Mouse (Mus musculus): ENCODE data around the gene Slc1a3. TPM values are rescaled to one million over a fixed set of nuclear protein-coding genes. Genes with fewer than 3 reads are reported as not detected.
A peak's percentile ranks its signal among the peaks of the same experiment; 100 is the strongest.

The Slc1a3 gene
- polyA plus RNA-seq, 1 experiment: 23.1 TPM

- Histone ChIP-seq H3K27ac (ENCODE audit: control insufficient read depth, insufficient read depth, low read length) (no peak overlapping the region), H3K4me1 (replicated peaks; ENCODE audit: control insufficient read depth, insufficient read depth, low read length) (no peaks in the 10 kb centered on the region), H3K27me3 (ENCODE audit: control insufficient read depth, insufficient read depth, low read length) (no peaks in the 10 kb centered on the region), H3K36me3 (ENCODE audit: control insufficient read depth, insufficient read depth, low read length) (no peaks in the 10 kb centered on the region), H3K4me3 (ENCODE audit: control insufficient read depth, insufficient read depth, low read length) (no peak overlapping the region)
- WGBS: 86% methylated on average over 12 of the region's 12 CpGs
- TF ChIP-seq POLR2A (IDR thresholded peaks at IDR 0.05; ENCODE audit: control insufficient read depth, extremely low read depth, insufficient read depth, low read length, poor library complexity) (no peak), CTCF (IDR thresholded peaks at IDR 0.05; ENCODE audit: borderline replicate concordance, control insufficient read depth, extremely low read depth, insufficient read depth, low read length, poor library complexity) (no peak)
- no peak for DNase-seq
These were observed 115.3 kb downstream of the Slc1a3 start for GRCm38 (mm10) chr15:8595226-8595625.

DNA sequence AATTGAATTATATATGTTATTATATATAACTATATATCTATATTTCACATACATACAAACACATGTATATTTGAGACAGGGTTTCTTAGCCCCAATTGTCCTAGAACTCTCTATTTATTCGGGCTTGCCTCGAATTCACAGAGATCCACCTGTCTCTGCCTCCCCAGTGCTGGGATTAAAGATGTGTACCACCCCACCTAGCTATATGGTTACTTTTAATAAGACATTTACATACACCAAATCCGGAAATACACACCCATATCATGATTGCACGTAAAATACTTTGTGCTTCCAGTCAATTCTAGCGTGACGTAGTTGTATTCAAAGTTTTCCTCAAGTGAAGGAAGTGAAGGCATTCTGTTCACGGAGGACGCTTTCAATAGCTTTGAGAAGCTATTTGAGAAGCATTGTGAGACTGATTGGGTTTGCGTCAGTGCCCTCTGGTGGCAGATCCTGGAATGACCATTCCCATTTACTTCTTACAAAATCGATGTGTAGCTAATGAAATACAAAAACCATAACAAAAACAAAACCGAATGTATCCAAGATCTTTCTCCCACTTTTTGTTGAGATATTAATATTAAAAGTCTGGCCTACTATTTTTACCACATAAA, 121.0 kb downstream of the Slc1a3 start:
- WGBS: 15% methylated on average over 11 of the region's 11 CpGs
- H3K4me3 ChIP-seq (ENCODE audit: control insufficient read depth, insufficient read depth, low read length): no peak overlapping the region
- H3K27me3 ChIP-seq (ENCODE audit: control insufficient read depth, insufficient read depth, low read length): no peaks in the 10 kb centered on the region
- peak; percentile 74 for DNase-seq
- peaks cover 8% of the 10 kb centered on the region for H3K4me1 ChIP-seq (replicated peaks; ENCODE audit: control insufficient read depth, insufficient read depth, low read length)
- no peaks in the 10 kb centered on the region for H3K36me3 ChIP-seq (ENCODE audit: control insufficient read depth, insufficient read depth, low read length)
- H3K27ac ChIP-seq (ENCODE audit: control insufficient read depth, insufficient read depth, low read length): no peak overlapping the region
- TF ChIP-seq POLR2A (IDR thresholded peaks at IDR 0.05; ENCODE audit: control insufficient read depth, extremely low read depth, insufficient read depth, low read length, poor library complexity): no peak
- TF ChIP-seq CTCF (IDR thresholded peaks at IDR 0.05; ENCODE audit: borderline replicate concordance, control insufficient read depth, extremely low read depth, insufficient read depth, low read length, poor library complexity): no peak

GRCm38 (mm10) chr15:8588065-8588464, 122.5 kb downstream of the Slc1a3 start:
- Histone ChIP-seq H3K4me3 (ENCODE audit: control insufficient read depth, insufficient read depth, low read length) (no peak overlapping the region), H3K4me1 (replicated peaks; ENCODE audit: control insufficient read depth, insufficient read depth, low read length) (peaks cover 8% of the 10 kb centered on the region), H3K27me3 (ENCODE audit: control insufficient read depth, insufficient read depth, low read length) (no peaks in the 10 kb centered on the region), H3K36me3 (ENCODE audit: control insufficient read depth, insufficient read depth, low read length) (no peaks in the 10 kb centered on the region), H3K27ac (ENCODE audit: control insufficient read depth, insufficient read depth, low read length) (no peak overlapping the region)
- DNase-seq: no peak
- no peak for TF ChIP-seq CTCF (IDR thresholded peaks at IDR 0.05; ENCODE audit: borderline replicate concordance, control insufficient read depth, extremely low read depth, insufficient read depth, low read length, poor library complexity)
- no peak for TF ChIP-seq POLR2A (IDR thresholded peaks at IDR 0.05; ENCODE audit: control insufficient read depth, extremely low read depth, insufficient read depth, low read length, poor library complexity)
- WGBS: 94% methylated on average over 5 of the region's 5 CpGs

DNA sequence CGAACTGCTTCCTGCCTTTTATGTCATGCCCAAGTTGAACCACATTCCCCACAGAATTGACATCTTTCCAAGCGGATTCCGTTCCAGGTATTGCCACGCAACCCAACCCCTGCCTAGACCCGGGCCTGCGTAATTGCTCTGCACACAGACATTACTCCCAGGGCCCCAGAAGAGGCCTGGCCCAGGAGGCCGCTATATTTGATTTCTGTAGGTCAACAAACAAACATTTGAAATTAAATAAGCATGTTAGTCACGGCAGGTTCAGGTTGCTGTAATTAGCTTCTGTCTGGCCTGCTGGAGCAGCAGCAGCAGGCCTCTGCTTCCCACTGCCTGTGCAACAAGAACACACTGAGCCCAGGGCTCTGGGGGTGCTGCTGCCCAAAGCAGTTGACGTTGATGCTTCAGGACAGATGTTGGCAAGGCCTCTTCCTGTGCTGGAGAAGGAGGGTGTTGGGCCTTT, 123.7 kb downstream of the Slc1a3 start:
- H3K4me3 ChIP-seq (ENCODE audit: control insufficient read depth, insufficient read depth, low read length): no peak overlapping the region
- H3K27ac ChIP-seq (ENCODE audit: control insufficient read depth, insufficient read depth, low read length): no peak overlapping the region
- no peak for DNase-seq
- WGBS: 70% methylated on average over 9 of the region's 9 CpGs
- H3K36me3 ChIP-seq (ENCODE audit: control insufficient read depth, insufficient read depth, low read length): no peaks in the 10 kb centered on the region
- TF ChIP-seq CTCF (IDR thresholded peaks at IDR 0.05; ENCODE audit: borderline replicate concordance, control insufficient read depth, extremely low read depth, insufficient read depth, low read length, poor library complexity) (no peak), POLR2A (IDR thresholded peaks at IDR 0.05; ENCODE audit: control insufficient read depth, extremely low read depth, insufficient read depth, low read length, poor library complexity) (no peak)
- H3K4me1 ChIP-seq (replicated peaks; ENCODE audit: control insufficient read depth, insufficient read depth, low read length): peaks cover 8% of the 10 kb centered on the region
- H3K27me3 ChIP-seq (ENCODE audit: control insufficient read depth, insufficient read depth, low read length): no peaks in the 10 kb centered on the region

Other genes starting within 250 kb of the Slc1a3 start
- gene Gm2310, start 190.8 kb downstream of the Slc1a3 start, polyA plus RNA-seq (2012; rRNA removed): 0.19 TPM in 1 of 2 replicates, not detected in the other